Mouse (Mus musculus) kidney, adult 2 months (tissue): ENCODE data around the gene Oscp1. TPM values are rescaled to one million over a fixed set of nuclear protein-coding genes. Genes with fewer than 3 reads are reported as not detected.

Source experiments
- DNase-seq: peaks from one replicate; pipeline ENCODE4 v3.0.0; 2021
- H3K27ac ChIP-seq: fragments of 200-500 bp; 2 replicates; pipeline ENCODE4 v1.5.1; 2012; ENCODE audit warnings: low read depth, low read length, control low read depth, inconsistent platforms; ENCODE audit not compliant: insufficient read depth
- H3K27me3 ChIP-seq: fragments of 200-500 bp; replicated peaks from 2 replicates; pipeline ENCODE4 v1.6.1; 2012; ENCODE audit warnings: mild to moderate bottlenecking, moderate library complexity, low read length, inconsistent platforms; ENCODE audit not compliant: control insufficient read depth, insufficient read depth
- H3K36me3 ChIP-seq: fragments of 200-500 bp; 2 replicates; pipeline ENCODE4 v1.6.1; 2012; ENCODE audit warnings: mild to moderate bottlenecking, moderate library complexity, low read length, inconsistent platforms; ENCODE audit not compliant: control insufficient read depth, insufficient read depth
- H3K4me1 ChIP-seq: fragments of 200-500 bp; 2 replicates; pipeline ENCODE4 v1.6.1; 2011; ENCODE audit warnings: low read length; ENCODE audit not compliant: control insufficient read depth, insufficient read depth
- H3K4me3 ChIP-seq: fragments of 200-500 bp; 2 replicates; pipeline ENCODE4 v1.5.1; 2011; ENCODE audit warnings: mild to moderate bottlenecking, low read depth, low read length, control low read depth; ENCODE audit not compliant: insufficient read depth
- CTCF ChIP-seq: fragments of 200-500 bp; conservative IDR thresholded peaks from 2 replicates; pipeline ENCODE4 v1.5.1; 2011; ENCODE audit warnings: low read depth, mild to moderate bottlenecking, control low read depth, low read length, moderate library complexity, mixed read lengths; ENCODE audit not compliant: insufficient read depth, insufficient read length
- POLR2A ChIP-seq: fragments of 200-500 bp; IDR thresholded peaks from one replicate; pipeline ENCODE4 v1.6.1; 2011; ENCODE audit warnings: low read depth, low read length, control low read depth
- WGBS: fragments of 180-500 bp; shearing (Covaris S2); methylation state at CpG from one replicate; pipeline ENCODE4 v1.1.7; 2018; 5-methylcytosine and 5-hydroxymethylcytosine counted together
- polyA plus RNA-seq: library from polyadenylated mRNA; depleted of rRNA; stranded (reverse); fragments of >200 nt; gene quantifications from 2 replicates; pipeline ENCODE4 v1.2.3, GENCODE M21; 2012

Gene Oscp1
- polyA plus RNA-seq, 1 experiment = 2.5 TPM

DNA sequence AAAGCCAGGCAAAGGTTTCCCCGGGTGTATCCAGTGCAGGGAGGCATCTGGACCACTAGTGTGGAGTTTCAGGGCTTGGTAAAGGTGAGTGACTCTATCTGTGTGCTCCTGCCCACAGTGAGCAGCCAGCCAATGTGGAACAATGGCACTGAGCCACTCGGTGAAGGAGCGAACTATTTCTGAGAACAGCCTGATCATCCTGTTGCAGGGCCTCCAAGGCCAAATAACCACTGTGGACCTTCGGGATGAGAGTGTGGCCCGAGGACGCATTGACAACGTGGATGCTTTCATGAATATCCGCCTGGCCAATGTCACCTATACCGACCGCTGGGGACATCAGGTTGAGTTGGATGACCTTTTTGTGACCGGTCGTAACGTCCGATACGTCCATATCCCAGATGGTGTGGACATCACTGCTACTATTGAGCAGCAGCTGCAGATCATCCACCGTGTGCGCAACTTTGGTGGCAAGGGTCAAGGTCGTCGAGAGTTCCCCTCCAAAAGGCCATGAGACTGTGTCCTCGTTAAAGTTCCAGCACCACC lies 39.4 kb downstream of the Oscp1 start:
- no peaks in the 10 kb centered on the region for H3K36me3 ChIP-seq
- 85% methylated on average over 20 of the region's 20 CpGs for WGBS
- TF ChIP-seq CTCF (no peak), POLR2A (no peak)
- no peak overlapping the region for H3K4me3 ChIP-seq
- peaks cover 7% of the 10 kb centered on the region; the same call in 1 of the 2 replicates for H3K4me1 ChIP-seq
- no peaks in the 10 kb centered on the region for H3K27me3 ChIP-seq
- DNase-seq = no peak
- H3K27ac ChIP-seq = no peak overlapping the region

DNA sequence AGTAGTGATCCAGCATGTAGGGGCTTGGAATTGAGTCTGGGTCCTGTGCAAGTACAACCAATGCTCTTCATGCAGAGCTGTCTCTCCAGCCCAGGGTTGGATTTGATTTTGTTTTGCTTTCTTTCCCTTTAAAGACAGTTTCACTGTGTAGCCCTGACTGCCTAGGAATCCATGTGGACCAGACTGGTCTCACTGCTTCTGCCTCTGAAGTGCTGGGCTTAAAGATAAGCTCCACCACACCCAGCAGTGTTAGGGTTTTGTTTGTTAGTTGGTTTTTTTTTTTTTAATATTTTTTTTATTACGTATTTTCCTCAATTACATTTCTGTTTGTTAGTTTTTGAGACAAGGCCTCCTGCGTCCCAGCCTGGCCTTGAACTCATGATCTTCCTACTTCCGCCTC lies 41.0 kb downstream of the Oscp1 start:
- 94% methylated on average over 3 of the region's 3 CpGs for WGBS
- DNase-seq = no peak
- no peaks in the 10 kb centered on the region for H3K27me3 ChIP-seq
- H3K4me3 ChIP-seq = no peak overlapping the region
- peaks cover 10% of the 10 kb centered on the region; the same call in 1 of the 2 replicates for H3K4me1 ChIP-seq
- no peak overlapping the region for H3K27ac ChIP-seq
- no peaks in the 10 kb centered on the region for H3K36me3 ChIP-seq
- no peak for TF ChIP-seq POLR2A
- TF ChIP-seq CTCF = no peak

- Histone ChIP-seq H3K4me3 (no peak overlapping the region), H3K4me1 (peaks cover 17% of the 10 kb centered on the region; the same call in 1 of the 2 replicates), H3K27me3 (no peaks in the 10 kb centered on the region), H3K36me3 (no peaks in the 10 kb centered on the region), H3K27ac (no peak overlapping the region)
- DNase-seq = no peak
- no peak for TF ChIP-seq CTCF
- no peak for TF ChIP-seq POLR2A
- 82% methylated on average over 3 of the region's 3 CpGs for WGBS
Measured at GRCm38 (mm10) chr4:126100764-126101163, 42.4 kb downstream of the Oscp1 start.

- no peaks in the 10 kb centered on the region for H3K27me3 ChIP-seq
- H3K4me3 ChIP-seq = no peak overlapping the region
- peak; percentile 60 for DNase-seq
- H3K27ac ChIP-seq = peak overlapping the region; percentile 75
- H3K4me1 ChIP-seq = peaks cover 25% of the 10 kb centered on the region
- H3K36me3 ChIP-seq = no peaks in the 10 kb centered on the region
- TF ChIP-seq POLR2A = no peak
- TF ChIP-seq CTCF = no peak
- 43% methylated on average over 7 of the region's 7 CpGs for WGBS
Measured at GRCm38 (mm10) chr4:126102061-126102841, 43.9 kb downstream of the Oscp1 start.

DNA sequence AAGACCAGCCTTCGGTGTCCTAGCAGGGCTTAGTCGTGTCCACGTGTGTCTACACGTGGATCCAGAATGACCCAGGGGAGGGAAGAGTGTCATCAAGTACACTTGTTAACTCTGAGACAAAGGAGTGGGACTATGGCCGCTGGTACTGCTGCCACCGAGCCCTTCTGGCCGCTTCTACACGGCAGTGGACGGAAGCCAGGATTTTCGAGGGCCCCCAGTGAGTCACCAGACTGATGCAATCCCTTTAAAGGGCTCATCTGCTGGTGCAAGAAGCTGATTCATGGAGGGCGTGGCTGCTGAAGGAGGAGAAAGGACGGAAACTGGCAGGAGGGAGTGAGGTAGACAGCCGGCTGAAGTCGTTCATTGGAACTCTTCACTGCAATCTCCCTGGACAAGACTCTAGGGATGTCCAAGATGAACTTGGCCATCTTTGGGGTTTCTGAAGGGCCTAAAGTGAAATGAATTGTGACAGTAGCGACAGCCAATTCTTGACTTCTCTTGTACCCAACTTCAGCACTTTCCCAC lies 44.8 kb downstream of the Oscp1 start:
- Histone ChIP-seq H3K36me3 (no peaks in the 10 kb centered on the region), H3K27me3 (no peaks in the 10 kb centered on the region), H3K4me3 (peak overlapping the region; percentile 38), H3K4me1 (peaks cover 34% of the 10 kb centered on the region), H3K27ac (peak overlapping the region; percentile 75)
- DNase-seq = peak; percentile 92
- WGBS = under 1% methylated on average over 15 of the region's 15 CpGs
- no peak for TF ChIP-seq POLR2A
- TF ChIP-seq CTCF = no peak

- H3K36me3 ChIP-seq = no peaks in the 10 kb centered on the region
- H3K27ac ChIP-seq = peak within 1 kb of the TSS; percentile 87
- peak within 1 kb of the TSS; percentile 86 for H3K4me3 ChIP-seq
- WGBS = under 1% methylated on average over 34 of the region's 34 CpGs
- peak; percentile 70 for TF ChIP-seq CTCF
- peak; percentile 73 for TF ChIP-seq POLR2A
- peaks cover 39% of the 10 kb centered on the region for H3K4me1 ChIP-seq
- DNase-seq = peak; percentile 98
- H3K27me3 ChIP-seq = no peaks in the 10 kb centered on the region
Measured at GRCm38 (mm10) chr4:126103590-126104068, 45.3 kb downstream of the Oscp1 start, which contains the start of gene Stk40. TSS of gene Stk40 (plus strand) at chr4:126103957.
